Mouse (Mus musculus) heart, postnatal 10 days (tissue): ENCODE measurements around the gene Trim43a. TPM values are rescaled to one million over a fixed set of nuclear protein-coding genes. Genes with fewer than 3 reads are reported as not detected.

ENCODE experiments used
- total RNA-seq, 2 experiments: library from RNA; stranded (reverse); gene quantifications; 2 replicates each; pipeline ENCODE4 v1.2.3; 2021

The Trim43a gene
- total RNA-seq, 2 experiments from 2014 or later, result 0.15 TPM; not detected in 1

Other genes with a start within 250 kb of the Trim43a start
- 10 to 100 TPM; 32.1 to 32.5 TPM for gene Snx14, start 141.9 kb upstream of the Trim43a start, total RNA-seq
- 1 to 10 TPM in 1 of 2 experiments, under 1 TPM in 1; 0.45 to 1.1 TPM for gene Gm20537, start 124.3 kb upstream of the Trim43a start, total RNA-seq
- gene Syncrip, start 98.3 kb upstream of the Trim43a start, total RNA-seq, result 10 to 100 TPM; 79.1 to 80.1 TPM
- 1 to 10 TPM; 7.1 to 7.2 TPM for gene Zfp949, start 32.9 kb upstream of the Trim43a start, total RNA-seq
- gene Mthfsl, start 139.4 kb downstream of the Trim43a start, total RNA-seq, result 10 to 100 TPM; 17.0 to 25.2 TPM
- gene Bcl2a1d, start 151.0 kb downstream of the Trim43a start, total RNA-seq, result under 1 TPM; 0.52 to 0.60 TPM